Mouse (Mus musculus) left cerebral cortex, adult 8-10 months (tissue): Measurements from ENCODE around the gene Hmgcs2. TPM values are rescaled to one million over a fixed set of nuclear protein-coding genes. Genes with fewer than 3 reads are reported as not detected.

Experiments
- DNase-seq, 2 experiments: peaks; one replicate each; pipeline ENCODE4 v3.0.0; 2022; ENCODE audit warnings: low spot score in 2 of 2
- total RNA-seq, 4 experiments: library from RNA; stranded (reverse); gene quantifications; 2 replicates each; pipeline ENCODE4 v1.2.4; 2022

The Hmgcs2 gene
- total RNA-seq, 4 experiments from 2014 or later = 4.3 to 5.9 (median 4.9) TPM

- DNase-seq = no peak
Measured at GRCm38 (mm10) chr3:98336661-98337654, 56.7 kb downstream of the Hmgcs2 start.

- no peak for DNase-seq
Measured at GRCm38 (mm10) chr3:98338584-98339041, 58.4 kb downstream of the Hmgcs2 start.

GRCm38 (mm10) chr3:98339097-98339705 is 59.0 kb downstream of the Hmgcs2 start:
- DNase-seq = peak in 1 of 2 experiments; percentile 38

GRCm38 (mm10) chr3:98339706-98340109 is 59.5 kb downstream of the Hmgcs2 start, which contains the start of gene Phgdh:
Gene Phgdh (minus strand): TSS chr3:98339990.
- peak; percentile 27 to 35 for DNase-seq

DNA sequence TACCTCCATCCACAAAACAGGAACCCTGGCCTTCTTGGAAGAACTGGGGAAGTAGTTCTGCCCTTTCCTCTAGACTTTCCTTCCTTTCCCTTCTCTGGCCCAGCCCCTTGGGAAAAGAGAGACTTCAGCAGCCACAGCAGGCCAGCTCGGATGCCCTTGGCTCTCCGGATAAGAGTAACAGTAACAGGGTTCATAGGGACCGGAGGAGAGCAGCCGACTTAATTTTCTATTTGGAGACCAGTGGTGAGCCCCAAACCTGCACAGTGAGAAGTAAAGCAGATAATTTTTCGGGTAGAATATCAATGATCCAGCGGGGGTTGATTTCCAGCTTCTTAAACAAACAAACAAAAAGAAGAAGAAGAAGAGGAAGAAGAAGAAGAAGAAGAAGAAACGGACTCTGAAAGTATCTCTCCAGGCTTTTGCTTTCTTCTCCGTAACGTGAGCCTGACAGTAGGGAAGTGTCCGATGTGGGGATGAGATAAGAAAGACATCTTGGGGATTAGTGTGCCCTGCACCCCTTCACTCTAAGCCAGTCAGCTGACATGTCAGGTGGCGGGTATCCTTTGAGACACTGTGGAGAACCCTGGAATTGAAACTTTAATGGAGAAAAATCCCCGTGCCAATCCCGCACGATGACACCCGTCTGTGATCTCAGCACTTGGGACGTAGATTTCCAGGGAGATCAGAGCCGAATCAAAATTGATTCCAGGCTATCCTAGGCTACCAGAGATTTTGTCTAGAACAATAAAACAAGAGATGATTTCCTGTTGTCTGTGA is 60.8 kb downstream of the Hmgcs2 start:
- DNase-seq = no peak

DNA sequence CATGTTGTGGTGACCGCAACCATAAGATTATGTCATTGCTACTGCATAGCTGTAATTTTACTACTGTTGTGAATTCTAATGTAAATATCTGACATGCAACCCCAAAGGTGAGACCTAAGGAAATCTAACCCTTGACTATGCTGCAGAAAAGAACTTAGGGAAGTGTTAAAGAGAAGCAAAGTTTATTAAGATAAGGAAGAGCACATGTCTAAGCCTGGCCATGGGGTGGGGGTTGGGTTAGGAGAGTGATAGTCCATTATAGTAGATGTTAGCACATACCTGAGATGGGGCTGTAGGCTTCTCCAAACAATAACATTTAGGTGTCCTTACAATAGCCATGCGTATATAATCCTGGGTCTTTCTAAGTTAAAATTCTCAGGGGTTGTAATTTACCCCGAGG is 63.0 kb downstream of the Hmgcs2 start:
- DNase-seq = no peak

- DNase-seq = no peak
Measured at GRCm38 (mm10) chr3:98348106-98348505, 67.9 kb downstream of the Hmgcs2 start.

DNA sequence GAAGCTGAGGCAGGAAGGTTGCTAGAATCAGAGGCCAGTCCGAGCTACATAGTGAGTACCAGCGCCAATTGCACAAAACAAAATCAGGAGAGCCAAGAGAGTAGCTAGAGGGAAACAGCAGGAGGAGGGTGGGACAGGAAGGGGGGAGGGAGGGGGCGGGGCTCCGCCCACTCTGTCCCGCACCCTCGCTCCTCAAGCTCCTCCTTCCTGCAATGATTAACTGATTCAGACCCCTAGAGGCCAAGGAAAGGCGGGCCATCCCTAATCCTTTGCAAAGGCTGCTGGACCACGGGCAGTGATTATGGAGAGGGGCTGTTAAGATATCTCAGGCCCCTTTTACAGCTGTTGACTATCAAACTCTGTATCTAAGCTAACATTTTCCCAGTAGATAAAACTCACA is 68.5 kb downstream of the Hmgcs2 start:
- DNase-seq = no peak

GRCm38 (mm10) chr3:98353892-98354291 is 73.7 kb downstream of the Hmgcs2 start:
- DNase-seq = peak; percentile 23 to 24

DNA sequence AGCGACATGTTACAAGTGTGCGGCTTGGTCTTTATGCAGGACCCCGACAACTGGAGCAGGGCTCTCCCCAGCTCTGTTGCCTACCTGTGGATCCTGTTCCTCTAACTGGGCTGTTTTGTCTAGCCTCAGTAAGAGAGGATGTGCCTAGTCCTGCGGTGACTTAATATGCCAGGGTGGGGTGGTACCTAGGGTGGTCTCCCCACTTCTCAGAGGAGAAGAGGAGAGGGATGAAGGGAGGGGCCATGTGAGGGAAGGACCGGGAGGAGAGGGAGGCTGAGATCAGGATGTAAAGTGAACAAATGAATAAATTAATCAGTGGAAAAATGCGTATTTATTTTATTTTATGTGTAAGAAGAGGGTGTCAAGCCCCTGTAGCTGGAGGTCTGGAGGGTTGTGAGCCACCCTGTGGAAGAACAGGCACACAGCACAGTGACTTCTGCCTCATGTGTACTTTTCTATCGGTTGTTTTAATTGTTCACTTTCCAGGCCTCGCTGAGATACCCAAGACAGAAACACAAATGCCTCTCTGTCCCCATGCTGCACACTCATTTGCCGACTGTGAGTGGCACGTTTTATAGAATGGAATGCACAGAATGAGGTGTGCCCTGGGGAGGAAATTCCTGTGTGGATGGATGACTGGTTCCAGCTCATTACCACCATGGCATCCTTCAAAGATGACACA is 75.2 kb downstream of the Hmgcs2 start:
- DNase-seq = no peak

- DNase-seq = no peak
Measured at GRCm38 (mm10) chr3:98356026-98356365, 75.8 kb downstream of the Hmgcs2 start.

DNA sequence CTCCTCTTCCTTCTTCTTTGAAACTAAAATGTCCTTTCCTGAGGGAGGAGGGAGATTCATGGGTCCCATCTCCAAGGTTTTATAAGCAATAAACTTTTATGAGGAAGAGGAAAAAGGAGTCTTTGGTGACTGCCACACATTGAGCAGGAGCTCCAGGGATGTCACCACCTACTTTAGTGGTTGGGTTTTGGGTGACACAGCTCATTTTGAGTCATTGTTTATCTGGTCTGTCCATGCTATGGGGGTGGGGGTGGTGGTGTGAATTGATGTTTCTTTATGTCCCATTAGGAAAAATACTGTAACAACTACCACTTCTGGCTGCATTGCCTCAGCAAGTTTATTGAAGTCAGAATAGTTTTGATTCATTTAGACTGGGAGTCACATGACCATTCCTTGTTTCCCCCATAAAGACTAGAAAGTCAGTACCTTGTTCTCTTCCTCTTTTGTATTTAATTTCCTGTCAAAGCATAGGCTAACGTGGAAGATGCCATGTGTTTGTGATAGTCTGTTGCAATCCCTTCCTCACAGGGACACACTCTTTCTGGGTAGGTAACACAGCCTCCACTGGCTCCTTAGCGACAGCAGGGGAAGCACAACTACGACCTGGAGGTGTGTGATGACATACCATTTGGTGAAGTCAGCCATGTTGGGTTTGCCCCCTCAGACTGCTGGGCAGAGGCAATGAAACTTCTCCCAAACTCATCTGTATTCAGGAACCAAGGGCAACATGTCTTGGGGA is 76.6 kb downstream of the Hmgcs2 start:
- DNase-seq = no peak

Other genes with a start within 250 kb of the Hmgcs2 start
- not detected for gene Adam30, start 119.8 kb upstream of the Hmgcs2 start, total RNA-seq
- gene Reg4, start 58.3 kb upstream of the Hmgcs2 start, total RNA-seq = not detected
- gene Phgdh, start 59.6 kb downstream of the Hmgcs2 start, total RNA-seq = 10 to 100 TPM; 63.1 to 66.4 (median 64.7) TPM
- gene Zfp697, start 102.0 kb downstream of the Hmgcs2 start, total RNA-seq = 10 to 100 TPM; 26.9 to 30.8 (median 27.6) TPM
- not detected for gene Gm4450, start 176.7 kb downstream of the Hmgcs2 start, total RNA-seq
- not detected for gene Hsd3b4, start 230.1 kb downstream of the Hmgcs2 start, total RNA-seq